Mouse (Mus musculus) liver, embryonic 15.5 days (tissue): ENCODE measurements around the gene Sept7. TPM values are rescaled to one million over a fixed set of nuclear protein-coding genes. Genes with fewer than 3 reads are reported as not detected.
"Not testable (repeated sequence)": the region's sequence is repeated elsewhere in the genome, so short reads cannot be mapped to it uniquely, and the experiment has no call there.

Experiments used
- ATAC-seq: fragments of 200-750 bp; cut with Nextera tagmentation; 2 replicates; pipeline ENCODE4 v1.8.0; 2017; ENCODE audit warnings: moderate number of reproducible peaks, mild to moderate bottlenecking, moderate library complexity; ENCODE audit not compliant: insufficient read depth
- H3K27ac ChIP-seq: fragments of 300-500 bp; sonication (generic); replicated peaks from 2 replicates; pipeline ENCODE4 v1.5.1; 2015; ENCODE audit warnings: mild to moderate bottlenecking, inconsistent platforms
- H3K27me3 ChIP-seq: fragments of 300-500 bp; sonication (generic); 2 replicates; pipeline ENCODE4 v1.6.1; 2015; ENCODE audit warnings: mild to moderate bottlenecking, inconsistent platforms
- H3K36me3 ChIP-seq: fragments of 300-500 bp; sonication (generic); replicated peaks from 2 replicates; pipeline ENCODE4 v1.6.1; 2015; ENCODE audit warnings: moderate library complexity, mild to moderate bottlenecking, inconsistent platforms
- H3K4me1 ChIP-seq: fragments of 300-500 bp; sonication (generic); replicated peaks from 2 replicates; pipeline ENCODE4 v1.6.1; 2015; ENCODE audit warnings: inconsistent platforms
- H3K4me2 ChIP-seq: fragments of 300-500 bp; sonication (generic); 2 replicates; pipeline ENCODE4 v1.6.1; 2015; ENCODE audit warnings: moderate library complexity, mild to moderate bottlenecking, inconsistent platforms
- H3K4me3 ChIP-seq: fragments of 300-500 bp; sonication (generic); replicated peaks from 2 replicates; pipeline ENCODE4 v1.5.1; 2015; ENCODE audit warnings: mild to moderate bottlenecking, inconsistent platforms
- H3K9ac ChIP-seq: fragments of 300-500 bp; sonication (generic); 2 replicates; pipeline ENCODE4 v1.6.1; 2015; ENCODE audit warnings: moderate library complexity, mild to moderate bottlenecking, inconsistent platforms
- H3K9me3 ChIP-seq: fragments of 300-500 bp; sonication (generic); replicated peaks from 2 replicates; pipeline ENCODE4 v1.6.1; 2016; ENCODE audit warnings: inconsistent platforms
- WGBS: fragments of 180-500 bp; shearing (Covaris S2); methylation state at CpG from one replicate; pipeline ENCODE4 v1.1.7; 2015; ENCODE audit warnings: mixed read lengths; ENCODE audit not compliant: insufficient replicate concordance; 5-methylcytosine and 5-hydroxymethylcytosine counted together
- polyA plus RNA-seq: library from polyadenylated mRNA; unstranded; fragments of >200 nt; fragmentation: Nextera tagmentation; extraction: Ambion mirVana; gene quantifications from 2 replicates; pipeline ENCODE4 v1.2.1, GENCODE M21; 2015

The Sept7 gene
- polyA plus RNA-seq, 1 experiment from 2014 or later = 89.8 TPM

DNA sequence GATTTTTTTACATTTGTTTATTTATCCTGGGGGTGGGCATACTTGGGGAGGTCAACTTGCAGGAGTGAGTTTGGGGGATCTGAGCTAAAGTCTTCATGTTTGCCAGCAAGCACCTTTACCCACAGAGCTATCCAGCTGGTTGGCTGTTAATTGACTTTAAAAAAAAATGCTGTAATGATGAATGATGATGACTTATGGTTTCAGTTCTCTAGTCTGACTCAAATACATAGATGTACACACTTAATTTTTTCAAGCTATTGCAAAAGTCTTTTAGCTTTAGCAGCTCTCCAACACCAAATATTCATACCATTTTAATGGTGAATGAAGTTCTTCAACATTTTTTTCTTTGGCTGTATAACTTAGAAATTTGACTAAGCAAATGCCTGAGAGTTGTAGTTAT lies 8.7 kb downstream of the Sept7 start:
- Histone ChIP-seq H3K4me2 (no peak overlapping the region), H3K27me3 (no peaks in the 10 kb centered on the region), H3K4me1 (peaks cover 6% of the 10 kb centered on the region; the same call in 1 of the 2 replicates), H3K36me3 (peaks cover 7% of the 10 kb centered on the region), H3K9ac (no peak overlapping the region), H3K4me3 (no peak overlapping the region), H3K27ac (no peak overlapping the region), H3K9me3 (no peaks in the 10 kb centered on the region)
- ATAC-seq = no peak

DNA sequence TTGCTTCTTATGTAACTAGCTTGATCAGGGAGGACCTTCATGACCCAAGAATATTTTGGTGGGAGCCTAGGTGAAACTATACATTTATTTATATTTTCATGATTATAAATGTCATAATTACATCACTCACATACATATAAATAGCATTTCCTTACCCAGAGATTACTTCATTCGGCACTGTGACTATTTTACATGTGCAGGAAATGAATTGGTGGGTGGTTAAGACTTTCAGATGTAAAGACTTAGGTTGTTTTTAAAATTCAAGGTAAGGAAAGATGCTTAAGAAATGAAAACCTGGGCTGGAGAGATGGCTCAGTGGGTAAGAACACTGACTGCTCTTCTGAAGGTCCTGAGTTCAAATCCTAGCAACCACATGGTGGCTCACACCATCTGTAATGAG lies 9.8 kb downstream of the Sept7 start:
- H3K4me1 ChIP-seq = peaks cover 9% of the 10 kb centered on the region
- no peak overlapping the region for H3K4me2 ChIP-seq
- H3K27me3 ChIP-seq = no peaks in the 10 kb centered on the region
- H3K9me3 ChIP-seq = no peaks in the 10 kb centered on the region
- no peak overlapping the region for H3K9ac ChIP-seq
- WGBS = 77% methylated on average over 1 of the region's 1 CpGs
- no peak for ATAC-seq
- H3K4me3 ChIP-seq = no peak overlapping the region
- H3K27ac ChIP-seq = no peak overlapping the region
- H3K36me3 ChIP-seq = peaks cover 12% of the 10 kb centered on the region

DNA sequence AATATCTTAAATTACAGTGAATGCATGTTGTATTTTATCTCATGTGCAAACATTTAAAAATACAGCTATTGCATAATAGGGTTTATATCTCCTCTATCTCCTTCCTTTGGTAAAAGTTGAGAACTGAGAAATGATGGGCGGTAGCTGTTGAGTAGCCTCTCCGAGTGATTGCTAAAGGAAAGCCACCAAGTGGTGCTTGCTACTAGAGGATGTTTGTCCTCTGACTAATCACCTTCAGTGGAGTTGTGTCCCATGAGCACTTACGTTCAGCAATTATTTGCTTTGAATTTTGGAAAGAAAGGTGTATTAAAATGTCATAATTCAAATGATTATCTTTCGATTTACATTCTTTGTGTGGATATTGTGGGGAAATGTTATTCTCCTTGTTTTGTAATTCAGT lies 13.6 kb downstream of the Sept7 start:
- no peak overlapping the region for H3K4me2 ChIP-seq
- WGBS = 86% methylated on average over 4 of the region's 4 CpGs
- ATAC-seq = no peak

DNA sequence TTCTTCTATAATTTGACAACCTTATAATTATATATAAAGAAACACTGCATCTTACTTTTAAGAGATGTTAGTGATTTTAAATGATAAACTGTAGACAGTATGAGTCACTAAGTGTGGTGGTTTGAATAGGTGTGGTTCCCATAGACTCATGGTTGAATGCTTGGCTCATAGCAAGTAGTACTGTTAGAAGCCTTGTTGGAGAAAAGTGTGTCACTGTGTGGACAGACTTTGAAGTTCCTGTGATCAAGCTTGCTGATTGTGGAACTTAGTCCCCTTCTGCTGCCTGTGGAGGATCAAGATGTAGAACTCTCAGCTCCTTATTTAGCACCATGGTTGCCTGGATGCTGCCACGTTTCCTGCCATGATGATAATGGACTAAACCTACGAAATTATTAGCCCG lies 14.9 kb downstream of the Sept7 start:
- H3K36me3 ChIP-seq = peaks cover 31% of the 10 kb centered on the region
- H3K4me1 ChIP-seq = peaks cover 18% of the 10 kb centered on the region
- WGBS = 56% methylated on average over 3 of the region's 3 CpGs
- H3K27ac ChIP-seq = no peak overlapping the region
- H3K4me3 ChIP-seq = no peak overlapping the region
- H3K4me2 ChIP-seq = no peak overlapping the region
- no peaks in the 10 kb centered on the region for H3K27me3 ChIP-seq
- H3K9me3 ChIP-seq = no peaks in the 10 kb centered on the region
- ATAC-seq = no peak
- H3K9ac ChIP-seq = no peak overlapping the region

More for the DNA sequence above, 13.6 kb downstream of the Sept7 start:
- H3K4me3 ChIP-seq = no peak overlapping the region
- no peaks in the 10 kb centered on the region for H3K9me3 ChIP-seq
- H3K4me1 ChIP-seq = peaks cover 18% of the 10 kb centered on the region
- no peaks in the 10 kb centered on the region for H3K27me3 ChIP-seq
- H3K36me3 ChIP-seq = peaks cover 31% of the 10 kb centered on the region
- H3K9ac ChIP-seq = no peak overlapping the region
- H3K27ac ChIP-seq = no peak overlapping the region

DNA sequence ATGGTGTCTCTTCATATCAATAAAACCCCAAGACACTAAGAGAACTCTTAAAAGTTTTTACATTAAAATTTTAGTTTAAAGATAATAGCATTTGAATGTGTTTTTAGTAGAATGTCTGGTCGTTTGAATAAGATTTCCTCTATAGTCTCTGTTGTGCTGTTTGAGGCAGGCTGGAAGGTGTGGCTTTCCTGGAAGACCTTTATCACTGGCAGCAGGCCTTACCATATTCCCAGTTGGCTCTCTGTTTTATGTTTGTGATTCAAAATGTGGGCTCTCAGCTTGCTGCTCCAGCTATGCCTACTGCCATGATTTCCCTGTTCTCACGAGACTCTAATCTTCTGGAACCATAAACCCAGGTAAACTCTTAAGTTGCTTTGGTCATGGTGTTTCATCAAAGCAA lies 15.3 kb downstream of the Sept7 start:
- no peak overlapping the region for H3K4me3 ChIP-seq
- H3K4me2 ChIP-seq = no peak overlapping the region
- WGBS = 27% methylated on average over 2 of the region's 2 CpGs
- H3K9ac ChIP-seq = no peak overlapping the region
- peaks cover 18% of the 10 kb centered on the region for H3K4me1 ChIP-seq
- peaks cover 31% of the 10 kb centered on the region for H3K36me3 ChIP-seq
- H3K27me3 ChIP-seq = no peaks in the 10 kb centered on the region
- ATAC-seq = no peak
- H3K27ac ChIP-seq = no peak overlapping the region
- H3K9me3 ChIP-seq = no peaks in the 10 kb centered on the region

DNA sequence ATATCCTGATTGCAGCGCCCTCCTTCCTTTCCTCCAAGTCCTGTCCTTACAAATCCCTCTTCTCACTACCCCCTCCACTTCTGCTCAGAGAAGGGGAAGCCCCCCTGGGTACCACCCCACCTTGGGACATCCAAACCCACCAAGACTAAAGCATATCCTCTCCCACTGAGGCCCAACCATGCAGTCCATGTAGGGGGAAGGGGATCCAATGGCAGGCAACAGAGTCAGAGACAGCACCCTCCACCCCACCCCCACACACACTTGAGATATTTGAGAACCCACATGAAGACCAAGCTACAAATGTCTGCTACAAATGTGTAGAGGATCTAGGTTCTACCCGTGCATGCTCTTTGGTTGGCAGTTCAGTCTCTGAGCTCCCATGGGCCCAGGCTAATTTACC lies 19.7 kb downstream of the Sept7 start:
- Histone ChIP-seq H3K27me3 (no peaks in the 10 kb centered on the region), H3K4me2 (no peak overlapping the region), H3K27ac (no peak overlapping the region), H3K4me1 (peaks cover 10% of the 10 kb centered on the region), H3K4me3 (no peak overlapping the region), H3K9me3 (no peaks in the 10 kb centered on the region), H3K9ac (no peak overlapping the region), H3K36me3 (peaks cover 26% of the 10 kb centered on the region)
- 79% methylated on average over 2 of the region's 2 CpGs for WGBS
- no peak for ATAC-seq

DNA sequence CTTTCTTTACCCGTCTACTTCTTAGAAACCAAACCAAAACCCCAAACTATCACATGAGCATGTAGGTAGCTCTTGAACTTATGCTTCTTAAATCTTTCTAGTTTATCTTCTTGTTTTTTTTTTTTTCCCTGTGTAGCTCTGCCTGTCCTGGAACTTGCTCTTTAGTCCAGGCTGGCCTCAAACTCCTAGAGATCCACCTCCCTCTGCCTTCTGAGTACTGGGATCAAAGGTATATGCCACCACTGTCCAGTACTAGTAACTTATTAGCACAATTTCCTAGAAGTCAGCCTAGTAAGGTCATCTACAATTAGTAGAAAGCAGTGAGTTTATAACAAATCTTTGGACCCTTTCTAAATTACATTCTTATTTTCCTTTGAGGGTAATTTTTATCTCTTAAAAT lies 37.6 kb downstream of the Sept7 start:
- no peaks in the 10 kb centered on the region for H3K4me1 ChIP-seq
- no peaks in the 10 kb centered on the region for H3K27me3 ChIP-seq
- ATAC-seq = no peak
- H3K27ac ChIP-seq = no peak overlapping the region
- no peaks in the 10 kb centered on the region for H3K9me3 ChIP-seq
- WGBS = 78% methylated on average over 1 of the region's 1 CpGs
- no peak overlapping the region for H3K4me2 ChIP-seq
- no peak overlapping the region for H3K4me3 ChIP-seq
- H3K9ac ChIP-seq = no peak overlapping the region
- peaks cover 33% of the 10 kb centered on the region for H3K36me3 ChIP-seq

DNA sequence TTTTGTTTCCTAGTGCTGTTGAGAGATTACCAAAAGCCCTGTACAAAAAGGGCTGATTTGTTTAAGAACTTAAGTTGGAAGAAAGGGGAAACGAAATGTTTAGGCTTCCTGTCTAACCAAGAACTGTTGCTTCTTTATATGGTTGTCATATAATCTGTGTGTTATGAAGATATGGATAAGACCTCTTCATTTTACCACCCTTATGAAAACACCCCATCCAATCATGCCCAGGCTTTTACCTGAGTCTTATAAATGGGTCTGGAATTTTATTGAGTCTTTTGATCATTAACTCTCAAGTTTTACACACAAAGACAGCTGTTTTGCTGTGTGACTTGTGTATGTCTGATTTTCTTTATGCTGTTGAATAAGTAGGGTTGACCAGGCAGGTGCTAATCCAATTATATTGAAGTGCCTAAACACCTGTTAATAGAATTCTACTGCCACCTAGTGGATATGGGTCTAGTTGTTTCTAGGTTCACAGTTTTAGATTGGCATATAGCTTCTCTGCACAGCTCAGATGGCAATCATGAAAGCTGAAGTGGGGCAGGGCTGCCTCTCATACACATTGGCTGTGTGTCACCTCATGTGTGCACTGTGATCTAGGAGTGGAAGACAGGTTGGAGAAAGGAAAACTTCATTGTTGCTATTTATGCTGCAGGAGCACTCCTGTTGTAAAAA lies 57.4 kb downstream of the Sept7 start:
- no peaks in the 10 kb centered on the region for H3K9me3 ChIP-seq
- H3K27ac ChIP-seq = no peak overlapping the region
- 39% methylated on average over 1 of the region's 1 CpGs for WGBS
- ATAC-seq = no peak
- H3K4me3 ChIP-seq = no peak overlapping the region
- no peaks in the 10 kb centered on the region for H3K27me3 ChIP-seq
- no peaks in the 10 kb centered on the region for H3K4me1 ChIP-seq
- H3K9ac ChIP-seq = no peak overlapping the region
- no peak overlapping the region for H3K4me2 ChIP-seq
- peaks cover 36% of the 10 kb centered on the region for H3K36me3 ChIP-seq

DNA sequence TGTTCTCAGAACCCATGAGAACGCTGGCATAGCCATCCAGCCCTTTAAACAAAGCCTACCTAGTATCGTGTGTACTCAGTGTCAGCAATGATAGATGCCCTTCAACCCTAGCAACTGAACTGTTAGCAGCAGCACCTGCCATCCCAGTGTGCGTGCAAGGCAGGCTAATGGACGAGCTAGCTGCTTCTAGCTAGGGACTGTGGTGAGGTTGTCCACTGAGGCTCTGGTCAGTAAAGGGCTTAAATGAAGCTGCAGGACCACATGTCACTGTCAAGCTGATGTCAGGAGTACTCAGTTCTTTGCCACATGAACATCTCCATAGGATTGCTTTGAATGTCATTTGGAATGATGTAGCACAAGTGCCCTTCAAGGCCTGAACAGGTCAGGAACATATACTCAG lies 62.1 kb downstream of the Sept7 start:
- H3K4me1 ChIP-seq = no peaks in the 10 kb centered on the region
- no peak overlapping the region for H3K9ac ChIP-seq
- H3K27me3 ChIP-seq = no peaks in the 10 kb centered on the region
- H3K9me3 ChIP-seq = no peaks in the 10 kb centered on the region
- no peak overlapping the region for H3K4me2 ChIP-seq
- no peak overlapping the region for H3K27ac ChIP-seq
- H3K36me3 ChIP-seq = peaks cover 8% of the 10 kb centered on the region
- 73% methylated on average over 4 of the region's 4 CpGs for WGBS
- H3K4me3 ChIP-seq = no peak overlapping the region
- ATAC-seq = no peak

DNA sequence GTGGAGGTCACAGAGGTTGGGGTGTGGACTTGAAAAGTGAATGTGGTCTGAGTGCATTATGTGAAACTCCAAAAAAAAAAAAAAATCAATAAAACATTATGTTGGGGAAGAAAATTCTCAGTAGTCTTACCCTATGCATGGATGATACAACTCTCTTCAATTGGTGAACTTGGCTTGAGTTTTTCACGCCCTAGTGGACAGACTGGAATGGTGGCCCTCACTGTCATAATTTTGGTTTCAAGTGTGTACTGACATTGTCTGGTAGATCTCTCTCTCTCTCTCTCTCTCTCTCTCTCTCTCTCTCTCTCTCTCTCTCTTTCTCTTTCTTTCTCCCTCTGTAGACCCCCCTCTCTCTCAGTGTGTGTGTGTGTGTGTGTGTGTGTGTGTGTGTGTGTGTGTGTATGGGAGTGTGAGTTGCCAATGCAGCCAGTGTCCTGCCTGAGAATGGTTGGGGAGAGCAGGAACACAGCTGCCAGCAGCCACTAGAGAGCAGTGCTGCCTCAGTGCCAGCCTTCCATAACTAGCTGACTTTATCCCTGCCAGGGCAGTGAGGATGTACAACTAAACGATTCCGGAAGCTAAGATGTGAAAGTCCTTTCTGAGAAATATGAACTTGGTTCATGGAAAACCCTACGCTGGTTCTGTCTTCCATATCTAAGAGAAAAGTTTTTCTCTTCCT lies 65.7 kb downstream of the Sept7 start:
- Histone ChIP-seq H3K4me2 (no peak overlapping the region), H3K27me3 (no peaks in the 10 kb centered on the region), H3K4me1 (no peaks in the 10 kb centered on the region), H3K27ac (no peak overlapping the region), H3K36me3 (no peaks in the 10 kb centered on the region), H3K9ac (no peak overlapping the region), H3K9me3 (no peaks in the 10 kb centered on the region), H3K4me3 (no peak overlapping the region)
- no peak for ATAC-seq
- whole genome bisulfite sequencing = 45% methylated on average over 4 of the region's 4 CpGs

DNA sequence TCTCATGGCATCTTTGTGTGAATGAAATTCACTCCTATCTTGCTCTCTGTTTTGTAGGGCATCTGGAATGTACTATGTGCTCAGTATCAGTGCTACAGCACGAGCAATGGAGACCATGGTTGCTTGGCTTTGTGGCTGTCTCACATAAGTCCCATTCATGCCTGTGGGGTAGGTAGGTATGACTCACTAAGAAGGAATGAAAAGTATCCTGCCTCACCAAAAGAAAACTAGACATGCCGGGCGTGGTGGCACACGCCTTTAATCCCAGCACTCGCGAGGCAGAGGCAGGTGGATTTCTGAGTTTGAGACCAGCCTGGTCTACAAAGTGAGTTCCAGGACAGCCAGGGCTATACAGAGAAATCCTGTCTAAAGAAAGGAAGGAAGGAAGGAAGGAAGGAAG lies 67.4 kb downstream of the Sept7 start:
- H3K27ac ChIP-seq, H3K36me3 ChIP-seq, H3K4me1 ChIP-seq, H3K9ac ChIP-seq, H3K4me3 ChIP-seq, ATAC-seq, H3K4me2 ChIP-seq, H3K27me3 ChIP-seq, H3K9me3 ChIP-seq: not testable (repeated sequence)
- WGBS = 75% methylated on average over 6 of the region's 6 CpGs
